Mouse (Mus musculus): Measurements from ENCODE around the gene Armc5. TPM values are rescaled to one million over a fixed set of nuclear protein-coding genes. Genes with fewer than 3 reads are reported as not detected.

Gene Armc5
- total and polyA plus RNA-seq, 3 experiments: 14.6 to 23.7 TPM; not detected in 1

GRCm38 (mm10) chr7:128254978-128255377, 17.8 kb downstream of the Armc5 start:
- TF ChIP-seq ETS1 (IDR thresholded peaks at IDR 0.05; ENCODE audit: low read depth, low read length): no peak
- no peak for TF ChIP-seq BHLHE40 (IDR thresholded peaks at IDR 0.05; ENCODE audit: borderline replicate concordance, low read depth, low read length)
- TF ChIP-seq MAFK (IDR thresholded peaks at IDR 0.05; ENCODE audit: borderline replicate concordance, low read depth, low read length): no peak
- TF ChIP-seq HCFC1 (IDR thresholded peaks at IDR 0.05; ENCODE audit: low read depth, low read length): no peak
- no peak for TF ChIP-seq MAZ (IDR thresholded peaks at IDR 0.05; ENCODE audit: low read depth, low read length)
- TF ChIP-seq RCOR1 (IDR thresholded peaks at IDR 0.05; ENCODE audit: low read depth, low read length): no peak
- no peak for TF ChIP-seq ZKSCAN1 (IDR thresholded peaks at IDR 0.05; ENCODE audit: low read depth, low read length)
- TF ChIP-seq SMC3 (IDR thresholded peaks at IDR 0.05; ENCODE audit: low read depth, low read length): no peak
- TF ChIP-seq ZC3H11A (IDR thresholded peaks at IDR 0.05; ENCODE audit: low read depth, low read length): no peak
- no peak for TF ChIP-seq GATA1 (IDR thresholded peaks at IDR 0.05; ENCODE audit: low read depth, low read length)
- TF ChIP-seq POLR2AphosphoS5 (IDR thresholded peaks at IDR 0.05; ENCODE audit: borderline replicate concordance, low read depth, low read length): no peak
- Histone ChIP-seq H3K79me2 (ENCODE audit: control insufficient read depth, insufficient read depth, low read length, poor library complexity) (no peaks in the 10 kb centered on the region), H3K27me3 (ENCODE audit: control insufficient read depth in 1 of 2, insufficient read depth in 2 of 2, low read length in 2 of 2) (no peaks in the 10 kb centered on the region; a peak in 1 of 4 replicates), H3K9me3 (replicated peaks; ENCODE audit: insufficient read depth, low read length) (no peaks in the 10 kb centered on the region), H3K36me3 (ENCODE audit: control insufficient read depth in 1 of 2, insufficient read depth in 2 of 2, low read length in 2 of 2) (peaks cover 0 to 4% of the 10 kb centered on the region in 2 experiments; a peak in 2 of 4 replicates), H3K9ac (ENCODE audit: control insufficient read depth, low read depth, low read length, poor library complexity, severe bottlenecking) (no peak overlapping the region), H3K27ac (ENCODE audit: control insufficient read depth, low read depth, low read length) (no peak overlapping the region), H3K4me3 (ENCODE audit: control insufficient read depth in 1 of 2, insufficient read depth in 1 of 2, low read depth in 2 of 2, low read length in 2 of 2) (no peak overlapping the region), H3K4me1 (ENCODE audit: control insufficient read depth in 1 of 2, insufficient read depth in 2 of 2, low read length in 2 of 2) (peaks cover 9 to 12% of the 10 kb centered on the region in 2 experiments)
- no peak for DNase-seq (ENCODE audit: low read depth, low spot score)

- Histone ChIP-seq H3K9me3 (replicated peaks; ENCODE audit: insufficient read depth, low read length) (no peaks in the 10 kb centered on the region), H3K36me3 (ENCODE audit: control insufficient read depth in 1 of 2, insufficient read depth in 2 of 2, low read length in 2 of 2) (peaks cover 0 to 4% of the 10 kb centered on the region in 2 experiments; a peak in 2 of 4 replicates), H3K79me2 (ENCODE audit: control insufficient read depth, insufficient read depth, low read length, poor library complexity) (no peaks in the 10 kb centered on the region), H3K27me3 (ENCODE audit: control insufficient read depth in 1 of 2, insufficient read depth in 2 of 2, low read length in 2 of 2) (no peaks in the 10 kb centered on the region; a peak in 1 of 4 replicates), H3K4me3 (ENCODE audit: control insufficient read depth in 1 of 2, insufficient read depth in 1 of 2, low read depth in 2 of 2, low read length in 2 of 2) (no peak overlapping the region), H3K4me1 (ENCODE audit: control insufficient read depth in 1 of 2, insufficient read depth in 2 of 2, low read length in 2 of 2) (peaks cover 9 to 12% of the 10 kb centered on the region in 2 experiments), H3K27ac (ENCODE audit: control insufficient read depth, low read depth, low read length) (no peak overlapping the region), H3K9ac (ENCODE audit: control insufficient read depth, low read depth, low read length, poor library complexity, severe bottlenecking) (no peak overlapping the region)
- no peak for DNase-seq (ENCODE audit: low read depth, low spot score)
- TF ChIP-seq USF2 (IDR thresholded peaks at IDR 0.05; ENCODE audit: borderline replicate concordance in 1 of 2, insufficient read depth in 1 of 2, low read depth in 1 of 2, low read length in 2 of 2): no peak
- TF ChIP-seq BHLHE40 (IDR thresholded peaks at IDR 0.05; ENCODE audit: borderline replicate concordance, low read depth, low read length): no peak
- TF ChIP-seq GATA1 (IDR thresholded peaks at IDR 0.05; ENCODE audit: low read depth, low read length): no peak
- no peak for TF ChIP-seq TCF12 (IDR thresholded peaks at IDR 0.05; ENCODE audit: low read depth, low read length)
- no peak for TF ChIP-seq MEF2A (IDR thresholded peaks at IDR 0.05; ENCODE audit: extremely low read depth, insufficient replicate concordance, low read depth, low read length, poor library complexity, severe bottlenecking)
- no peak for TF ChIP-seq MAX (IDR thresholded peaks at IDR 0.05; ENCODE audit: low read length)
- no peak for TF ChIP-seq CHD2 (IDR thresholded peaks at IDR 0.05; ENCODE audit: low read length)
- TF ChIP-seq TBP (IDR thresholded peaks at IDR 0.05; ENCODE audit: low read depth, low read length): no peak
- TF ChIP-seq RCOR1 (IDR thresholded peaks at IDR 0.05; ENCODE audit: low read depth, low read length): no peak
Observed at GRCm38 (mm10) chr7:128255757-128256156, 18.6 kb downstream of the Armc5 start.

All from MEL (cell line).